Mouse (Mus musculus) embryonic fibroblast, embryonic 13.5 days (primary cell): ENCODE measurements around the gene Scgb1b30.
"Not testable (repeated sequence)": the region's sequence is repeated elsewhere in the genome, so short reads cannot be mapped to it uniquely, and the experiment has no call there.

Experiments used
- CTCF ChIP-seq: IDR thresholded peaks from 2 replicates; pipeline ENCODE4 v1.5.1; 2011; ENCODE audit warnings: mild to moderate bottlenecking, control low read depth, low read length, moderate library complexity, borderline replicate concordance; ENCODE audit not compliant: insufficient read depth
- POLR2A ChIP-seq: IDR thresholded peaks from 2 replicates; pipeline ENCODE4 v1.6.1; 2011; ENCODE audit warnings: low read depth, mild to moderate bottlenecking, control low read depth, low read length, moderate library complexity

GRCm38 (mm10) chr7:34068132-34068531, 27.1 kb upstream of the Scgb1b30 start:
- TF ChIP-seq POLR2A, CTCF: not testable (repeated sequence)
